Mouse (Mus musculus) kidney, embryonic 15.5 days (tissue): Measurements from ENCODE around the gene Bbc3. TPM values are rescaled to one million over a fixed set of nuclear protein-coding genes. Genes with fewer than 3 reads are reported as not detected.
"Not testable (repeated sequence)": the region's sequence is repeated elsewhere in the genome, so short reads cannot be mapped to it uniquely, and the experiment has no call there.

Experiments used
- ATAC-seq: fragments of 200-750 bp; cut with Nextera tagmentation; replicated peaks from 2 replicates; pipeline ENCODE4 v1.8.0; 2017; ENCODE audit warnings: moderate TSS enrichment; ENCODE audit not compliant: low FRiP score
- H3K27ac ChIP-seq: fragments of 300-500 bp; sonication (generic); 2 replicates; pipeline ENCODE4 v1.5.1; 2015; ENCODE audit warnings: mild to moderate bottlenecking, inconsistent platforms
- H3K27me3 ChIP-seq: fragments of 300-500 bp; sonication (generic); 2 replicates; pipeline ENCODE4 v1.6.1; 2015; ENCODE audit warnings: inconsistent platforms
- H3K36me3 ChIP-seq: fragments of 300-500 bp; sonication (generic); 2 replicates; pipeline ENCODE4 v1.6.1; 2015; ENCODE audit warnings: inconsistent platforms
- H3K4me1 ChIP-seq: fragments of 300-500 bp; sonication (generic); 2 replicates; pipeline ENCODE4 v1.6.1; 2015; ENCODE audit warnings: inconsistent platforms
- H3K4me2 ChIP-seq: fragments of 300-500 bp; sonication (generic); 2 replicates; pipeline ENCODE4 v1.6.1; 2015; ENCODE audit warnings: moderate library complexity, mild to moderate bottlenecking, inconsistent platforms
- H3K4me3 ChIP-seq: fragments of 300-500 bp; sonication (generic); replicated peaks from 2 replicates; pipeline ENCODE4 v1.5.1; 2015; ENCODE audit warnings: mild to moderate bottlenecking, inconsistent platforms
- H3K9ac ChIP-seq: fragments of 300-500 bp; sonication (generic); 2 replicates; pipeline ENCODE4 v1.6.1; 2015; ENCODE audit warnings: mild to moderate bottlenecking, inconsistent platforms
- H3K9me3 ChIP-seq: fragments of 300-500 bp; sonication (generic); replicated peaks from 2 replicates; pipeline ENCODE4 v1.6.1; 2016; ENCODE audit warnings: inconsistent platforms
- WGBS: fragments of 180-500 bp; shearing (Covaris S2); methylation state at CpG from one replicate; pipeline ENCODE4 v1.1.7; 2015; ENCODE audit warnings: mixed read lengths; 5-methylcytosine and 5-hydroxymethylcytosine counted together
- polyA plus RNA-seq: library from polyadenylated mRNA; unstranded; fragments of >200 nt; fragmentation: Nextera tagmentation; extraction: Ambion mirVana; gene quantifications from 2 replicates; pipeline ENCODE4 v1.2.1, GENCODE M21; 2015

Bbc3 gene
- polyA plus RNA-seq, result 12.3 and 12.4 TPM in 2 replicates

DNA sequence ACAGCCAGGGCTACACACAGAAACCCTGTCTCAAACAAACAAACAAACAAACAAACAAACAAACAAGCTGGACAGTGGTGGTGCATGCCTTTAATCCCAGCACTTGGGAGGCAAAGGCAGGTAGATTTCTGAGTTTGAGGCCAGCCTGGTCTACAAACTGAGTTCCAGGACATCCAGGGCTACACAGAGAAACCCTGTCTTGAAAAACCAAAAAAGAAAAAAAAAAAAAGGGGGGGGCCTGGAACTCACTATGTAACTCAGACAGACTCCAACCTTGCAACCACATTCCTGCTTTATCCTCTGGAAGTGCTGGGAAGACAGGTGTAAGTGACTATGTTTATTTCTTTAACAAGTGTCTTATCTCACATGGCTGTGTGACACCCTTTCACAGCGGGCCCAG is at the start of gene Bbc3:
Gene Bbc3, plus strand, starts transcription at position 301 of the 400 bp plus-strand sequence.
- peak within 1 kb of the TSS; percentile 55 for H3K9ac ChIP-seq
- peak within 1 kb of the TSS; percentile 100 for H3K4me2 ChIP-seq
- ATAC-seq, H3K27me3 ChIP-seq, H3K9me3 ChIP-seq, H3K36me3 ChIP-seq: not testable (repeated sequence)
- WGBS, result 44% methylated on average over 1 of the region's 1 CpGs
- H3K4me3 ChIP-seq, result peak within 1 kb of the TSS; percentile 85
- peaks cover 44% of the 10 kb centered on the region for H3K4me1 ChIP-seq
- H3K27ac ChIP-seq, result peak within 1 kb of the TSS; percentile 99

GRCm38 (mm10) chr7:16259110-16259590 is 49.0 kb upstream of the Bbc3 start, which contains the start of gene C5ar1:
Gene C5ar1 (minus strand): TSS chr7:16259540.
- Histone ChIP-seq H3K4me2 (no peak within 1 kb of the TSS), H3K9me3 (no peaks in the 10 kb centered on the region; the same call in 1 of the 2 replicates), H3K27me3 (no peaks in the 10 kb centered on the region), H3K9ac (no peak within 1 kb of the TSS), H3K27ac (no peak within 1 kb of the TSS), H3K4me3 (no peak within 1 kb of the TSS), H3K36me3 (no peaks in the 10 kb centered on the region), H3K4me1 (no peaks in the 10 kb centered on the region)
- 89% methylated on average over 5 of the region's 5 CpGs for WGBS
- ATAC-seq, result no peak

DNA sequence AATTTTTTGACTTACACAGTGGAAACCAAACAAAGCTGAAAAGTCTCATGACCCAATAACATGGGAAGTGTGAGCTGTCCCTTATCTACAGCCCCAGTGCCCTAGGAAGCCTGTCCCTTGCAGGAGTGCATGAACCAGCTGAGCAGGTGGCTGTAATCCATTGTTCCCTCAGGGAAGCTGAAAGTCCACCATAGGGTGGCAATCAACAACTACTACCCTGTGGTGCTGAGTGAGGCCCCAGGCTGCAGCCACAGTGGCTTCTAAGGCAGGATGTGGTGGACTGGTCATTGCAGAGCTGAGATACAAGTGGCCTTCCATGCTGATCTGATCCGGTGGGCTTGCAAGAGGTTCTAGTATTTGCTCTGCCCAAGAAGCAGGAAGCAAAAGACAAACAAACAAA is 47.1 kb upstream of the Bbc3 start:
- Histone ChIP-seq H3K36me3 (no peaks in the 10 kb centered on the region), H3K27me3 (no peaks in the 10 kb centered on the region), H3K27ac (no peak overlapping the region), H3K4me2 (no peak overlapping the region), H3K4me1 (no peaks in the 10 kb centered on the region), H3K4me3 (no peak overlapping the region), H3K9ac (no peak overlapping the region), H3K9me3 (peaks cover 3% of the 10 kb centered on the region; the same call in 1 of the 2 replicates)
- 82% methylated on average over 1 of the region's 1 CpGs for WGBS
- ATAC-seq, result no peak

GRCm38 (mm10) chr7:16263015-16263787 is 45.0 kb upstream of the Bbc3 start:
- Histone ChIP-seq H3K27ac (no peak overlapping the region), H3K36me3 (no peaks in the 10 kb centered on the region), H3K4me2 (no peak overlapping the region), H3K4me1 (no peaks in the 10 kb centered on the region), H3K9ac (no peak overlapping the region), H3K9me3 (peaks cover 3% of the 10 kb centered on the region; the same call in 1 of the 2 replicates), H3K27me3 (no peaks in the 10 kb centered on the region), H3K4me3 (no peak overlapping the region)
- ATAC-seq, result no peak
- WGBS, result 31% methylated on average over 8 of the region's 8 CpGs

- Histone ChIP-seq H3K27ac (no peak overlapping the region), H3K9ac (no peak overlapping the region), H3K36me3 (no peaks in the 10 kb centered on the region), H3K4me2 (no peak overlapping the region), H3K27me3 (no peaks in the 10 kb centered on the region), H3K9me3 (peaks cover 3% of the 10 kb centered on the region; the same call in 1 of the 2 replicates), H3K4me3 (no peak overlapping the region), H3K4me1 (no peaks in the 10 kb centered on the region)
- WGBS, result 80% methylated on average over 5 of the region's 5 CpGs
- no peak for ATAC-seq
Measured at GRCm38 (mm10) chr7:16263843-16264242, 44.4 kb upstream of the Bbc3 start.

- 88% methylated on average over 11 of the region's 11 CpGs for WGBS
- H3K27me3 ChIP-seq, result no peaks in the 10 kb centered on the region
- no peaks in the 10 kb centered on the region for H3K36me3 ChIP-seq
- no peak overlapping the region for H3K27ac ChIP-seq
- no peak for ATAC-seq
- no peak overlapping the region for H3K4me3 ChIP-seq
- no peak overlapping the region for H3K9ac ChIP-seq
- H3K4me1 ChIP-seq, result no peaks in the 10 kb centered on the region
- H3K9me3 ChIP-seq, result peaks cover 3% of the 10 kb centered on the region; the same call in 1 of the 2 replicates
- H3K4me2 ChIP-seq, result no peak overlapping the region
Measured at GRCm38 (mm10) chr7:16265856-16266255, 42.3 kb upstream of the Bbc3 start.

DNA sequence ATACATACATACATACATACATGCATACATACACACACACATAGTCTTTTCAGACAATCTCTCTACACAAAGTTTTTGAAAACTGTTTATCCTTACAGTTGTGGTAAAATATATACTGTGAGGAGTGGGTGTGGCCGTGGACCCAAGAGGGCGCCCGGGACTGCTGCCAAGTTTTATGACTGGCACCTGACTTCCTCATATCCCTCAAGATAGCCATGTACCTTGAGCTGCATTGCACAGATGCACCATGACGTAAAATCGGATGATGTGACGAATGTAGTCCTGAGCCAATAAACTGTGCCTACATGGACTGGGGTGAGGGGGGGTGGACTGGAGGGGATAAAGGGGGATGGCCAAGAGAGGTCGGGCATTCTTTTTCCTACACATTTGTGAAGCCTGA is 41.6 kb upstream of the Bbc3 start:
- H3K36me3 ChIP-seq, H3K4me1 ChIP-seq, H3K9ac ChIP-seq, H3K4me3 ChIP-seq, H3K27ac ChIP-seq, H3K27me3 ChIP-seq, ATAC-seq, H3K9me3 ChIP-seq, H3K4me2 ChIP-seq: not testable (repeated sequence)
- 86% methylated on average over 7 of the region's 7 CpGs for WGBS

GRCm38 (mm10) chr7:16271139-16271538 is 37.1 kb upstream of the Bbc3 start:
- 79% methylated on average over 1 of the region's 1 CpGs for WGBS
- no peak overlapping the region for H3K4me3 ChIP-seq
- no peaks in the 10 kb centered on the region for H3K27me3 ChIP-seq
- no peaks in the 10 kb centered on the region for H3K9me3 ChIP-seq
- H3K4me2 ChIP-seq, result no peak overlapping the region
- no peak overlapping the region for H3K9ac ChIP-seq
- peaks cover 14% of the 10 kb centered on the region for H3K36me3 ChIP-seq
- no peak overlapping the region for H3K27ac ChIP-seq
- H3K4me1 ChIP-seq, result peaks cover 38% of the 10 kb centered on the region
- ATAC-seq, result no peak

GRCm38 (mm10) chr7:16272681-16273080 is 35.5 kb upstream of the Bbc3 start:
- peak overlapping the region; percentile 93 for H3K4me2 ChIP-seq
- peak overlapping the region; percentile 79 for H3K9ac ChIP-seq
- H3K9me3 ChIP-seq, result no peaks in the 10 kb centered on the region
- H3K27me3 ChIP-seq, result no peaks in the 10 kb centered on the region
- peak overlapping the region; percentile 81 for H3K4me3 ChIP-seq
- H3K4me1 ChIP-seq, result peaks cover 38% of the 10 kb centered on the region
- peak overlapping the region; percentile 97 for H3K27ac ChIP-seq
- WGBS, result 0% methylated on average over 44 of the region's 46 CpGs
- ATAC-seq, result peak; percentile 78
- H3K36me3 ChIP-seq, result peaks cover 29% of the 10 kb centered on the region

DNA sequence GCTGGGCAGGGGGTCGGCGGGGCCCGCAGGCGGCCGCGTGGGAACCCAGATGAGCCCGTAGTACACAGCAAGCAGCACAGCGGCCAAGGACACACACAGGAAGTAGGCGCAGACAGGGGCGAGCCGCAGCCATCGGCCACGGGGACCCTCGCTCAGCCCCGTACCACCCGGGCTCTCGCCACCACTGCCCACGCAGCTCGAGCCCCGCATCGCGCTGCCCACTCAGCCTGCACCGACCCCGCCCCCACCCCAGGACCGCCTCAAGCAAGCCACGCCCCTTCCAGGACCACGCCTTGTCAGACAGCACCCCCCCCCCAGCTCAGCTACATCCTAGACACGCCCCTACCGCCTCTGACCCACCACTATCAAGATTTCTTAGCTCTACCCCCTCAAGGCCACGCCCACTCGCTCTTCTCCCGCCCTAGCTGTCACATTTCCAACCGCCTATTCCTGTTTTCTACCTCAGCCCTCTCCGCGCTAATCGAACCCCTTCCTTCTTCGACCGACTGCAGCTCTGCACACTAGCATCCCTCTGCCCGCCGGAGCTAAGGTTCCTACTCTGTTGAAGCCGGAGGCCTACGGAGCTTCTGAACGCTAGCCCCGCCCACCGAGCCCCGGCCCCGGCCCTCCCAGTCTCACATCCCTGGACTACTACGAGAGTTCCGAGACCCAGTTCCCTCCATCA is 35.0 kb upstream of the Bbc3 start, which contains the start of gene Inafm1:
Gene Inafm1, minus strand, starts transcription at position 537 of the 685 bp plus-strand sequence.
- H3K4me2 ChIP-seq, result peak within 1 kb of the TSS; percentile 93
- H3K9me3 ChIP-seq, result no peaks in the 10 kb centered on the region
- peak within 1 kb of the TSS; percentile 79 for H3K9ac ChIP-seq
- WGBS, result under 1% methylated on average over 40 of the region's 49 CpGs
- no peaks in the 10 kb centered on the region for H3K27me3 ChIP-seq
- peaks cover 35% of the 10 kb centered on the region for H3K36me3 ChIP-seq
- ATAC-seq, result peak; percentile 77
- H3K4me1 ChIP-seq, result peaks cover 38% of the 10 kb centered on the region
- H3K4me3 ChIP-seq, result peak within 1 kb of the TSS; percentile 81
- H3K27ac ChIP-seq, result peak within 1 kb of the TSS; percentile 97

GRCm38 (mm10) chr7:16273766-16274140 is 34.4 kb upstream of the Bbc3 start:
- Histone ChIP-seq H3K27me3 (no peaks in the 10 kb centered on the region), H3K36me3 (peaks cover 40% of the 10 kb centered on the region), H3K9me3 (no peaks in the 10 kb centered on the region), H3K27ac (peak overlapping the region; percentile 97), H3K4me3 (peak overlapping the region; percentile 81), H3K4me2 (peak overlapping the region; percentile 93), H3K4me1 (peaks cover 38% of the 10 kb centered on the region), H3K9ac (peak overlapping the region; percentile 55)
- ATAC-seq, result peak; percentile 84
- under 1% methylated on average over 18 of the region's 18 CpGs for WGBS
